Mouse (Mus musculus) olfactory bulb, adult 2 months (tissue): ENCODE measurements around the gene Max.

ENCODE experiments used
- CTCF ChIP-seq: fragments of 200-500 bp; IDR thresholded peaks from 2 replicates; pipeline ENCODE4 v1.5.1; 2012; ENCODE audit warnings: low read depth, mild to moderate bottlenecking, low read length, moderate library complexity; ENCODE audit not compliant: insufficient read depth
- POLR2A ChIP-seq: fragments of 200-500 bp; IDR thresholded peaks from 2 replicates; pipeline ENCODE4 v1.6.1; 2012; ENCODE audit warnings: mild to moderate bottlenecking, low read depth, low read length, moderate library complexity; ENCODE audit not compliant: insufficient read depth

DNA sequence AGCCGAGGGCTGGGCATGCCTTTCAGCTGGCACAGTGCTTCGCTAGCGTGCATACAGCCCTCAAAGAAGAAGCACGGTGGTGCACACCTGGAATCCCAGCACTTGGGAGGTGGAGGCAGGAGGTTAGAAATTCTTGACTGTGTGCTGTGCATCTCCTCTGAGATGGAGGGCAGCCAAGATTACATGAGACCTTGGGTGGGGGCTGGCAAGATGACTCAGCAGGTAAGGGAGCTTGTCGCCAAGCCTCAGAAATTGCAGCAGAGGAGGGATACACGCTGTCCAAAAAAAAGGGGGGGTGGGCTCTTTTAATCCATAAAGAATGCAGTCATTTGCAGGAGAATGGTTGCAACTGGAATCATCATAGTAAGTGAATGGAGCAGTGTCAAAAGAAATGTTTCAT is 43.9 kb downstream of the Max start:
- TF ChIP-seq CTCF (no peak), POLR2A (no peak)
